Mouse (Mus musculus): Measurements from ENCODE around the gene Nos3. TPM values are rescaled to one million over a fixed set of nuclear protein-coding genes. Genes with fewer than 3 reads are reported as not detected.
"Not testable (repeated sequence)": the region's sequence is repeated elsewhere in the genome, so short reads cannot be mapped to it uniquely, and the experiment has no call there.

Nos3 gene
- polyA plus RNA-seq, 1 experiment from 2014 or later, result 7.0 TPM

DNA sequence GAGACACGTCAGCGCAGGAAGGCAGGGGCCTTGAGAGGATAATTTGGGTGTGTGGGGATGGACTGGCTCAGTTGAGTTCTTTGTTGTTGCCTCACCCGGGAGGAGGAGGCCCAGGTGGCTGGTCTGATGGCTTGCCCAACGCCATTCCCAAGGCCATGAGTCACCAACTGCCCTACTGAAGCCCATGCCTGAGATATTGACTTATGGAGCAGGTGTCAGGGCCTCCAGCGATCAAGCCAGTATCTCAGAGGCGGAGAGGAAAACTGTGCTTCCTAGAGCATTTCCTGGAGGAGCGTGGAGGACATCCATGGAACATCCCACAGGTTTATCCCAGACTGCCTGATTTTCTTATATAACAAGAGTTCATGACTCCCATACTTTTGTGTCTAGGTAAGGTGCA is 28.1 kb downstream of the Nos3 start:
- ATAC-seq (ENCODE audit: low FRiP score, low TSS enrichment) (no peak), DNase-seq (no peak)
- Histone ChIP-seq H3K36me3 (ENCODE audit: control insufficient read depth, insufficient read depth, low read length) (no peaks in the 10 kb centered on the region), H3K27me3 (ENCODE audit: control insufficient read depth, insufficient read depth, low read length) (peaks cover 9% of the 10 kb centered on the region; the same call in 1 of the 2 replicates), H3K27ac (replicated peaks; ENCODE audit: low read depth, low read length) (no peak overlapping the region), H3K4me3 (replicated peaks; ENCODE audit: low read depth, low read length) (no peak overlapping the region), H3K9ac (replicated peaks; ENCODE audit: low read length) (no peak overlapping the region), H3K4me2 (ENCODE audit: low read length) (no peak overlapping the region), H3K9me3 (ENCODE audit: control insufficient read depth, low read length) (no peaks in the 10 kb centered on the region), H3K4me1 (ENCODE audit: control insufficient read depth, insufficient read depth, low read length) (peaks cover 14% of the 10 kb centered on the region; the same call in 1 of the 2 replicates)
- 78% methylated on average over 7 of the region's 7 CpGs for WGBS

DNA sequence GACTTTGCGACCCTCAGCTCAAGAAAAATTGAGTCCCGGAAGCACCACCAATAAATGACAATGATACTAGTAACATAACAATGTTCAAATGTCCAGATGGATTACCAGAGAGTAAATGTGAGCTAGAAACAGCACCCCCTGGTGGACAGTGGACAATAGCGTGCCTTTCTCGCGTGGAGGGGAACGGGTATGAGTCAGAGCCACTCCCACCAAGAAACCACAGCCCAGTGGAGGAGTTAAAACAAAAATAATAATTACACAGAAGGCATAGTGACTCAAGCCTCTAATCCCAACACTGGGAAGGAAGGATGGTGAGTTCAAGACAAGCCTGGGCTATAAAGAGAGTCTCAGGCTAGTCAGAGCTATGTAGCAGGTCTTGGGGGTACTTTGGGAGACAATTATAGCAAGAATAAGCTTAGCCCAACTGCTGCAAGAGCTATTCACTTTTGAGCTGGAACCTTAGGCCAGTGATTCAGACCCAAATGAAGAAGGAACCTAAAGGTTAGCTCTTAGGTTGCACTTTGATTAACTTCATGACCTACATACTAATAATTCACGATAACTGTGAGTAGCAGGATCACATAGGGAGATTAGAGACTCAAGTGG is 28.9 kb downstream of the Nos3 start, which contains the start of gene Abcb8:
TSS of gene Abcb8 (plus strand) at position 272 of the 606 bp plus-strand sequence.
- Histone ChIP-seq H3K4me2 (ENCODE audit: low read length) (peak within 1 kb of the TSS; percentile 50), H3K27me3 (ENCODE audit: control insufficient read depth, insufficient read depth, low read length) (peaks cover 4% of the 10 kb centered on the region; the same call in 1 of the 2 replicates), H3K36me3 (ENCODE audit: control insufficient read depth, insufficient read depth, low read length) (no peaks in the 10 kb centered on the region), H3K27ac (replicated peaks; ENCODE audit: low read depth, low read length) (peak within 1 kb of the TSS; percentile 83), H3K9me3 (ENCODE audit: control insufficient read depth, low read length) (no peaks in the 10 kb centered on the region), H3K9ac (replicated peaks; ENCODE audit: low read length) (peak within 1 kb of the TSS; percentile 52), H3K4me3 (replicated peaks; ENCODE audit: low read depth, low read length) (peak within 1 kb of the TSS; percentile 55), H3K4me1 (ENCODE audit: control insufficient read depth, insufficient read depth, low read length) (peaks cover 8% of the 10 kb centered on the region; the same call in 1 of the 2 replicates)
- DNase-seq (peak; percentile 86), ATAC-seq (ENCODE audit: low FRiP score, low TSS enrichment) (no peak)
- WGBS, result 22% methylated on average over 7 of the region's 7 CpGs

DNA sequence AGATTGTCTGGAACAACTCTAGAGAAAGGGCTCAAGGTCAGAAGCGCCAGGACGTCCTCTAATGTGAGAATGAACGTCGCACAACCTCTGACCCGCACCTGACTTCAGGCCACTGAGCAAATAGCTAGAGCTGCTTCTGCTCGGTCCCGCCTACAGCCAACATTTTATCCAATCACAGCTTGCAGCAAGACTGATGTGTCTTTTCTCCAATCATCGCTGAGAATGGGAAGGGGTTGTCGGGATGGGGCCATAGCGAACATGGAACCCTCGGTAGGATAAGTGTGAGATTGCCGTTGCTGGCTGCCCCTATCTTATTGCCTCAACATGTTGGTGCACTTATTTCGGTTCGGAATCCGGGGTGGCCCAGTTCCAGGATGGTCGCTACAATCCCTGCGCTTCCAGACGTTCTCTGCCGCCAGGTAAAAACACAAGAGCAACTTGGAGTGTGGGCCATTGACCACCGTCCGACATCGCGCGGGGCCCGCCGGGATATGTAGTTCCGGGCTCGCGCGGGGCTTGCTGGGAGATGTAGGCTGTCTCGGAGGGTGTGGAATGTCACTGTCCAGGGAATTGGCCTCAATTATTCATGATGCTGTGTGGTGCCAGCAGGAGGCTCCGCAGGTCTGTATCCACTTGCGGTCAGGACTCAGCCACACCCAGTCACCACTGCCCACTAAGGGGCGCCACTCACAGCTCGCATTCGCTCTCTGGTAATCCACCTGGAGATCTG is 29.7 kb downstream of the Nos3 start:
- H3K27ac ChIP-seq (replicated peaks; ENCODE audit: low read depth, low read length), result peak overlapping the region; percentile 83
- H3K4me2 ChIP-seq (ENCODE audit: low read length), result peak overlapping the region; percentile 50
- peak overlapping the region; percentile 55 for H3K4me3 ChIP-seq (replicated peaks; ENCODE audit: low read depth, low read length)
- peak overlapping the region; percentile 52 for H3K9ac ChIP-seq (replicated peaks; ENCODE audit: low read length)
- H3K4me1 ChIP-seq (ENCODE audit: control insufficient read depth, insufficient read depth, low read length), result peaks cover 8% of the 10 kb centered on the region; the same call in 1 of the 2 replicates
- H3K36me3 ChIP-seq (ENCODE audit: control insufficient read depth, insufficient read depth, low read length), result no peaks in the 10 kb centered on the region
- H3K9me3 ChIP-seq (ENCODE audit: control insufficient read depth, low read length), result no peaks in the 10 kb centered on the region
- under 1% methylated on average over 36 of the region's 36 CpGs for WGBS
- no peaks in the 10 kb centered on the region for H3K27me3 ChIP-seq (ENCODE audit: control insufficient read depth, insufficient read depth, low read length)
- peak; percentile 97 for DNase-seq
- ATAC-seq (ENCODE audit: low FRiP score, low TSS enrichment), result peak; percentile 96

DNA sequence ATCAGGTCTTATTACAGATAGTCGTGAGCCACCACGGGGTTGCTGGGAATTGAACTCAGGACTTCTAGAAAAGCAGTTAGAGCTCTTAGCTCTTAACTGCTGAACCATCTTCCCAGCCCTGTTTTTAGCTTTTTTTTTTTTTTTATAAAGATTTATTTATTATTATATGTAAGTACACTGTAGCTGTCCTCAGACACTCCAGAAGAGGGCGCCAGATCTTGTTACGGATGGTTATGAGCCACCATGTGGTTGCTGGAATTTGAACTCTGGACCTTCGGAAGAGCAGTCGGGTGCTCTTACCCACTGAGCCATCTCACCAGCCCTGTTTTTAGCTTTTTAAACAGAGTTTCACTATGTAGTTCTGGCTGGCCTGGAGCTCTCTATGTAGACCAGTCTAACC is 31.6 kb downstream of the Nos3 start:
- not testable (repeated sequence) for H3K27ac ChIP-seq (replicated peaks; ENCODE audit: low read depth, low read length); H3K4me1 ChIP-seq (ENCODE audit: control insufficient read depth, insufficient read depth, low read length); H3K9ac ChIP-seq (replicated peaks; ENCODE audit: low read length); H3K9me3 ChIP-seq (ENCODE audit: control insufficient read depth, low read length); DNase-seq; ATAC-seq (ENCODE audit: low FRiP score, low TSS enrichment); H3K4me3 ChIP-seq (replicated peaks; ENCODE audit: low read depth, low read length); H3K36me3 ChIP-seq (ENCODE audit: control insufficient read depth, insufficient read depth, low read length); H3K4me2 ChIP-seq (ENCODE audit: low read length); H3K27me3 ChIP-seq (ENCODE audit: control insufficient read depth, insufficient read depth, low read length)
- 91% methylated on average over 6 of the region's 6 CpGs for WGBS

DNA sequence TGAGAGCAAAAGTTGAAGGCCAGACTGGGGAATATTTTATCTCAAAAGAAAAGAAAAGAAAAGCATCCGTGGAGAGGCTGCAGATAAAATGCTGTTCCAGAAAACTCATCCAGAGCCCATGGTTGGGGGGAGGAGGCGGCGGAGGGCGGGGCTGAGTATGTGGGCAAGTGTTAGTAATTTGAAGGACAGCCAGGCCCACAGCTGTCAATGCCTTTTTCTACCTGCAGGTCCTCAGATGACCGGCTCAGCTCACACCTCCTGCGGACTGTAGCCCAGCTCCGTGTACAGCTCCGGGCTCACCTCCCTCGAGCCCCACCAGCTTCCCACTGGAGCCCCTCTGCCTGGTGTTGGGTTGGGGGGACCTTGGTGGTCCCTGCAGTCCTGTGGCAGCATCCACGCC is 35.1 kb downstream of the Nos3 start:
- Histone ChIP-seq H3K9ac (replicated peaks; ENCODE audit: low read length) (no peak overlapping the region), H3K4me2 (ENCODE audit: low read length) (no peak overlapping the region), H3K9me3 (ENCODE audit: control insufficient read depth, low read length) (no peaks in the 10 kb centered on the region), H3K4me3 (replicated peaks; ENCODE audit: low read depth, low read length) (no peak overlapping the region), H3K27ac (replicated peaks; ENCODE audit: low read depth, low read length) (no peak overlapping the region), H3K4me1 (ENCODE audit: control insufficient read depth, insufficient read depth, low read length) (0 out of 2 replicates have a peak, but pooled peaks cover 3% of the 10 kb centered on the region), H3K27me3 (ENCODE audit: control insufficient read depth, insufficient read depth, low read length) (no peaks in the 10 kb centered on the region), H3K36me3 (ENCODE audit: control insufficient read depth, insufficient read depth, low read length) (peaks cover 35% of the 10 kb centered on the region)
- no peak for DNase-seq
- 92% methylated on average over 10 of the region's 10 CpGs for WGBS
- ATAC-seq (ENCODE audit: low FRiP score, low TSS enrichment), result no peak

DNA sequence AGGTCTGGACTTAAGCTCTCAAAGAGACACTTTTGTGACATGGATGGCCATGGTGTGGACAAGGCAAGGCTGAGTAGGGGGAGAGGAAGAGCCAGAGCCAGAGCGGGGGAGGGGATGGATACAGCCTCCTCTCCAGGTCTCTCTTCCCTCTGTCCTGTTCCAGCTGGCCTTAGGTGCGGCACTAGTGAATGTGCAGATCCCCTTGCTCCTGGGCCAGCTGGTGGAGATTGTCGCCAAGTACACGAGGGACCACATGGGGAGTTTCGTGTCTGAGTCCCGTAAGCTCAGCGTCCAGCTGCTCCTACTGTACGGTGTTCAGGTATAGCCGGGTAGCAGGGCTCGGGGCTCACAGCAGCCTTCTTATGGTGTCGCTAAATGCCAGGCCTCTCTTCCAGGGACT is 35.8 kb downstream of the Nos3 start:
- H3K9ac ChIP-seq (replicated peaks; ENCODE audit: low read length), result no peak overlapping the region
- H3K9me3 ChIP-seq (ENCODE audit: control insufficient read depth, low read length), result no peaks in the 10 kb centered on the region
- H3K4me2 ChIP-seq (ENCODE audit: low read length), result no peak overlapping the region
- no peaks in the 10 kb centered on the region for H3K4me1 ChIP-seq (ENCODE audit: control insufficient read depth, insufficient read depth, low read length)
- no peak for ATAC-seq (ENCODE audit: low FRiP score, low TSS enrichment)
- 90% methylated on average over 11 of the region's 11 CpGs for WGBS
- no peak overlapping the region for H3K27ac ChIP-seq (replicated peaks; ENCODE audit: low read depth, low read length)
- no peak for DNase-seq
- H3K4me3 ChIP-seq (replicated peaks; ENCODE audit: low read depth, low read length), result no peak overlapping the region
- H3K27me3 ChIP-seq (ENCODE audit: control insufficient read depth, insufficient read depth, low read length), result no peaks in the 10 kb centered on the region
- H3K36me3 ChIP-seq (ENCODE audit: control insufficient read depth, insufficient read depth, low read length), result peaks cover 35% of the 10 kb centered on the region

DNA sequence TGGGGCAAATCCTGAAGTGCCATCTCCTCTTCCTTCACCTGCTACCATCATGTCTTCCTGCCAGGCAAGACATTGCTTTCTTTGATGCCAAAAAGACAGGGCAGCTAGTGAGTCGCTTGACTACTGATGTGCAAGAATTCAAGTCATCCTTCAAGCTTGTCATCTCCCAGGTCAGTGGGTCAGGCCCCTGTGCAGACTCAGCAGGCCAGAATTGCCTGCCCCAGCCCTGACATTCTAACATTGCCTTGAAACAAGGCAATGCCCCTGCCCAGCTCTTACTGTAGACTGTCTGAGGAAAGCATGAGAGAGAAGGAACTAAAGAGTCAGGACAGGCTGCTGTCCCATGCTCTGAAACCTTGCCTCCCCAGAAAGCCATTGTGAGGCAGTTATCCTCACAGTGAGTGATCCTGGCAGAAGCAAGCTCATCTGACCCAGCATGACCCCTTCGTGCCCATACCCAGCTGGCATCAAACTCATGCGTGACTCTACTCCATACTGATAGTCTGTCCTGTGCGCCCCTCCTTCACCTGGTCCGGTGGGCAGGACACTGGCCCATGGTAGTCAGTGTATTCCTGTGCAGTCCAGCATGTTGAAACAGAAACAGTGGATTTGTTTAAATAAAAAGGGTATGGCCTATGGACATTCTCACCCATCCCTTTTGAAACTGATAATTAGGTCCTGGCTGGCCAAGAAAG is 36.4 kb downstream of the Nos3 start:
- Histone ChIP-seq H3K36me3 (ENCODE audit: control insufficient read depth, insufficient read depth, low read length) (peaks cover 42% of the 10 kb centered on the region), H3K4me3 (replicated peaks; ENCODE audit: low read depth, low read length) (no peak overlapping the region), H3K4me2 (ENCODE audit: low read length) (no peak overlapping the region), H3K9me3 (ENCODE audit: control insufficient read depth, low read length) (no peaks in the 10 kb centered on the region), H3K4me1 (ENCODE audit: control insufficient read depth, insufficient read depth, low read length) (no peaks in the 10 kb centered on the region), H3K9ac (replicated peaks; ENCODE audit: low read length) (no peak overlapping the region), H3K27ac (replicated peaks; ENCODE audit: low read depth, low read length) (no peak overlapping the region), H3K27me3 (ENCODE audit: control insufficient read depth, insufficient read depth, low read length) (no peaks in the 10 kb centered on the region)
- 95% methylated on average over 5 of the region's 5 CpGs for WGBS
- ATAC-seq (ENCODE audit: low FRiP score, low TSS enrichment), result no peak
- no peak for DNase-seq

DNA sequence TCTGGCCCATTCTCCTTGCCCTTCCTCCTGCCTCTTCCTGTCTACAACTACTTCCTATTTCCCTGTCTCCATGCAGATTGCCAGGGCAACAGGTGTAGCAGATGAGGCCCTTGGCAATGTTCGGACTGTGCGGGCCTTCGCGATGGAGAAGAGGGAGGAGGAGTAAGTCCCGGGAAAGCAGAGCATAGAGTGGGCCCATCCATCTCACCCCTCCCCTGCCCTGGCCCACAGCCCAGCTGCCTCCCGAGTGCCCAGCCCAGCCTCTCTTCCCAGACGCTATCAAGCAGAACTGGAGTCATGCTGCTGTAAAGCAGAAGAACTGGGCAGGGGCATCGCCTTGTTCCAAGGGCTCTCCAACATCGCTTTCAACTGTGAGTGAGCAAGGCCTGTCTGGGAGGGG is 37.4 kb downstream of the Nos3 start:
- H3K9ac ChIP-seq (replicated peaks; ENCODE audit: low read length), result no peak overlapping the region
- no peaks in the 10 kb centered on the region for H3K4me1 ChIP-seq (ENCODE audit: control insufficient read depth, insufficient read depth, low read length)
- H3K36me3 ChIP-seq (ENCODE audit: control insufficient read depth, insufficient read depth, low read length), result peaks cover 50% of the 10 kb centered on the region
- no peaks in the 10 kb centered on the region for H3K9me3 ChIP-seq (ENCODE audit: control insufficient read depth, low read length)
- H3K4me3 ChIP-seq (replicated peaks; ENCODE audit: low read depth, low read length), result no peak overlapping the region
- WGBS, result 80% methylated on average over 9 of the region's 9 CpGs
- DNase-seq (no peak), ATAC-seq (ENCODE audit: low FRiP score, low TSS enrichment) (no peak)
- H3K4me2 ChIP-seq (ENCODE audit: low read length), result no peak overlapping the region
- no peak overlapping the region for H3K27ac ChIP-seq (replicated peaks; ENCODE audit: low read depth, low read length)
- H3K27me3 ChIP-seq (ENCODE audit: control insufficient read depth, insufficient read depth, low read length), result no peaks in the 10 kb centered on the region
